ENCODE assay signal across 29 mouse cellular contexts in genomic region chr2:170179317-170179716, GRCm38 (mm10). TPM values are rescaled to one million over a fixed set of nuclear protein-coding genes. Genes with fewer than 3 reads are reported as not detected.
DNase-seq lines count a peak whose midpoint lies in the region; ATAC-seq and TF ChIP-seq lines count a peak whose summit lies in the region.
"Had no signal": no experiment of that assay in that cellular context is flagged by ENCODE, and none has a peak within 500 bp of the region (broad histone marks: within the 10 kb centered on the region; RNA-seq: fewer than 3 reads in every experiment).

No protein-coding gene starts in this region.

- H3K9ac ChIP-seq in kidney, embryonic 15.5 days: no peak overlapping the region
- H3K9ac ChIP-seq: embryonic facial prominence, embryonic 12.5 days; embryonic facial prominence, embryonic 15.5 days; forebrain, embryonic 12.5 days; forebrain, embryonic 15.5 days; heart, embryonic 13.5 days; hindbrain, embryonic 14.5 days had no signal

- H3K4me1 ChIP-seq in kidney, embryonic 15.5 days: peaks cover 49% of the 10 kb centered on the region
- peaks cover 26% of the 10 kb centered on the region for H3K4me1 ChIP-seq in small intestine, adult 2 months (ENCODE audit: control insufficient read depth, insufficient read depth, insufficient read length, low read length)
- peaks cover 7% of the 10 kb centered on the region for H3K4me1 ChIP-seq in lung, adult 2 months (ENCODE audit: control insufficient read depth, insufficient read depth, low read length)

- no peaks in the 10 kb centered on the region for H3K9me3 ChIP-seq in kidney, embryonic 15.5 days (replicated peaks)
- H3K9me3 ChIP-seq: embryonic facial prominence, embryonic 12.5 days; embryonic facial prominence, embryonic 15.5 days; forebrain, embryonic 12.5 days; forebrain, embryonic 15.5 days; G1E; heart, embryonic 10.5 days; heart, embryonic 13.5 days had no signal

- no peak overlapping the region for H3K4me2 ChIP-seq in kidney, embryonic 15.5 days
- H3K4me2 ChIP-seq: embryonic facial prominence, embryonic 12.5 days; embryonic facial prominence, embryonic 15.5 days; forebrain, embryonic 12.5 days; forebrain, embryonic 15.5 days; heart, embryonic 13.5 days; hindbrain, embryonic 14.5 days had no signal

- no peaks in the 10 kb centered on the region for H3K27me3 ChIP-seq in kidney, embryonic 15.5 days
- no peaks in the 10 kb centered on the region for H3K27me3 ChIP-seq in small intestine, adult 2 months (ENCODE audit: control insufficient read depth, insufficient read depth, low read length)
- H3K27me3 ChIP-seq: CH12.LX; embryonic facial prominence, embryonic 12.5 days; embryonic facial prominence, embryonic 15.5 days; forebrain, embryonic 15.5 days; heart, embryonic 13.5 days had no signal

- ATAC-seq in kidney, embryonic 15.5 days (replicated peaks; ENCODE audit: low FRiP score): no peak
- peak; percentile 33 for ATAC-seq in common myeloid progenitor, adult 5-6 weeks (replicated peaks; ENCODE audit: low read depth, poor library complexity, severe bottlenecking)
- ATAC-seq: forebrain, embryonic 15.5 days; hindbrain, postnatal 0 days; inflammation-experienced regulatory T-cells, adult 6 months had no signal

- H3K36me3 ChIP-seq in kidney, embryonic 15.5 days: no peaks in the 10 kb centered on the region
- no peaks in the 10 kb centered on the region for H3K36me3 ChIP-seq in small intestine, adult 2 months (ENCODE audit: control insufficient read depth, insufficient read depth, low read length)
- H3K36me3 ChIP-seq: embryonic facial prominence, embryonic 12.5 days; embryonic facial prominence, embryonic 15.5 days; forebrain, embryonic 12.5 days; forebrain, embryonic 15.5 days; G1E; heart, embryonic 10.5 days; heart, embryonic 13.5 days had no signal

- H3K27ac ChIP-seq in kidney, embryonic 15.5 days: peak overlapping the region; percentile 58
- H3K27ac ChIP-seq in small intestine, adult 2 months (ENCODE audit: insufficient read depth, low read depth, low read length): peak overlapping the region; percentile 50
- H3K27ac ChIP-seq: embryonic facial prominence, embryonic 12.5 days; embryonic facial prominence, embryonic 15.5 days; forebrain, embryonic 12.5 days; forebrain, embryonic 15.5 days; heart, embryonic 10.5 days; heart, embryonic 13.5 days; hindbrain, embryonic 14.5 days; hindbrain, postnatal 0 days had no signal

- peak; percentile 55 for DNase-seq in heart, adult 11 months
- DNase-seq in heart, adult 9 months (ENCODE audit: low spot score in 2 of 2): no peak
- DNase-seq in kidney, adult 8-10 months: no peak
- DNase-seq in adrenal gland, adult 2 months: no peak
- no peak for DNase-seq in lung, adult 2 months
- DNase-seq: adrenal gland, postnatal 10 days; adrenal gland, postnatal 36 days; B cell, adult 2 months; cerebellum, adult 18-20 months; cerebellum, adult 9-10 months; cerebellum, postnatal 14 days; gastrocnemius, postnatal 25 days; heart, adult 18-20 months; heart, postnatal 14 days; heart, postnatal 4 days had no signal

- no peak for TF ChIP-seq POLR2A in small intestine, adult 2 months (IDR thresholded peaks at IDR 0.05; ENCODE audit: low read depth, low read length)
- TF ChIP-seq POLR2A in lung, adult 2 months (IDR thresholded peaks at IDR 0.05; ENCODE audit: borderline replicate concordance, extremely low read depth, low read depth, low read length): no peak

- no peak for TF ChIP-seq CTCF in small intestine, adult 2 months (IDR thresholded peaks at IDR 0.05; ENCODE audit: extremely low read depth, insufficient read length, insufficient replicate concordance, low read depth, low read length)
- TF ChIP-seq CTCF in lung, adult 2 months (IDR thresholded peaks at IDR 0.05; ENCODE audit: insufficient read depth, low read length): no peak

- 78% methylated on average over 5 of the region's 5 CpGs for WGBS in kidney, embryonic 15.5 days
- 56% methylated on average over 5 of the region's 5 CpGs for WGBS in small intestine, adult 2 months
- 89% methylated on average over 5 of the region's 5 CpGs for WGBS in lung, adult 2 months

- H3K4me3 ChIP-seq in kidney, embryonic 15.5 days (replicated peaks): no peak overlapping the region
- H3K4me3 ChIP-seq in small intestine, adult 2 months (ENCODE audit: low read depth, low read length): no peak overlapping the region
- no peak overlapping the region for H3K4me3 ChIP-seq in lung, adult 2 months (replicated peaks; ENCODE audit: extremely low read depth, low read depth, low read length)
- H3K4me3 ChIP-seq: embryonic facial prominence, embryonic 12.5 days; embryonic facial prominence, embryonic 15.5 days; forebrain, embryonic 12.5 days; forebrain, embryonic 15.5 days; heart, embryonic 10.5 days; heart, embryonic 13.5 days had no signal

RNA-seq across cellular contexts. Expression of gene Zfp217, which starts 31.4 kb away (rescaled TPM):
- 4.7 and 5.0 TPM in 2 replicates for polyA plus RNA-seq in kidney, embryonic 15.5 days (2015; fragmentation: Nextera tagmentation; extraction: Ambion mirVana)
- total RNA-seq in common myeloid progenitor, adult 5-6 weeks (2017): 33.2 and 40.1 TPM in 2 replicates
- 5.2 and 10.4 TPM in 2 replicates for polyA plus RNA-seq in small intestine, adult 2 months (2012; rRNA removed)
- 10 to 100 TPM; 16.4 to 23.1 TPM for total RNA-seq in adrenal gland, adult 2 months (2021)
- polyA plus RNA-seq in adrenal gland, adult 2 months (2012; rRNA removed): 10.1 and 10.8 TPM in 2 replicates
- 13.7 and 19.8 TPM in 2 replicates for polyA plus RNA-seq in lung, adult 2 months (2012; rRNA removed)
